Mouse (Mus musculus) thymus, postnatal 4 days (tissue): ENCODE data around the gene Thap3.

Experiments
- DNase-seq: peaks from one replicate; pipeline ENCODE4 v3.0.0; 2021

Gene Thap3

DNA sequence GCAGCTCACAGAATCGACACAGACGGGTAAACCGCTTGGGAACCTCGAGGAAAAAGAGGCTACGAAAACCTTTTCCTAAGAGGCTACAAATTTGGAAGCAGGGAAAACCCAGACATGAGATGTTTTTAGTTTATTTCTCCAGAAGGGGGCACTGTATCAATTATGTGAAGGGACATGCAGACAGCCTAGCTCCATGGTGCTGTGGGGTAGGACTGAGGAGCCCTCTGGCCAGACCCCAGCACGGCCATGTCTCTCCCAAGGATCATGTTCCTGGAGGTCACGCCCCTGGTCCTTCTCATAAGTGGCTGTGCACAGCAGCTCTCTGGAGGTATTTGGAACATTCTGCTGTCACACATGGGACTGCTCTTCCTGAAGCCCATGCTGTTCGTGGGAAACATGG, 8.1 kb downstream of the Thap3 start:
- no peak for DNase-seq

GRCm38 (mm10) chr4:151977748-151978147, 11.0 kb downstream of the Thap3 start:
- DNase-seq: peak; percentile 94

DNA sequence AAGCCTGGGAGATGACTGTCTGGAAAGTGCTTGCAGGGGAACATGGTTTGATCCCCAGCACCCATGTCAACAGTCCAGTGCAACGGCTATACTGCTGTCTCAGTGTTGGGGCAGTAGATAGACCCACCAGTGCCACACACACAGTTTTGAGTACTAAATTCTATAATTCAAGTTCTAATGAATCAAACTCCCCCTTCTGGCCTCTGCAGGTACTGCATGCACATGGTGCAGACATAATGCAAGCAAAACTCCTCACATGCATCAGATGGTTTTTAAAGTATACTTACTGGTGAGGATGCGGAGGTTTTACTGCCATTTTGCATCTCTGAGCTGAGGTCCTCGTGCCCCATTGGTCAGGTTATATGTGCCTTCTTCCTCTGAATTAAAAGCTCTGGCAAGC, 13.4 kb downstream of the Thap3 start:
- peak; percentile 81 for DNase-seq

DNA sequence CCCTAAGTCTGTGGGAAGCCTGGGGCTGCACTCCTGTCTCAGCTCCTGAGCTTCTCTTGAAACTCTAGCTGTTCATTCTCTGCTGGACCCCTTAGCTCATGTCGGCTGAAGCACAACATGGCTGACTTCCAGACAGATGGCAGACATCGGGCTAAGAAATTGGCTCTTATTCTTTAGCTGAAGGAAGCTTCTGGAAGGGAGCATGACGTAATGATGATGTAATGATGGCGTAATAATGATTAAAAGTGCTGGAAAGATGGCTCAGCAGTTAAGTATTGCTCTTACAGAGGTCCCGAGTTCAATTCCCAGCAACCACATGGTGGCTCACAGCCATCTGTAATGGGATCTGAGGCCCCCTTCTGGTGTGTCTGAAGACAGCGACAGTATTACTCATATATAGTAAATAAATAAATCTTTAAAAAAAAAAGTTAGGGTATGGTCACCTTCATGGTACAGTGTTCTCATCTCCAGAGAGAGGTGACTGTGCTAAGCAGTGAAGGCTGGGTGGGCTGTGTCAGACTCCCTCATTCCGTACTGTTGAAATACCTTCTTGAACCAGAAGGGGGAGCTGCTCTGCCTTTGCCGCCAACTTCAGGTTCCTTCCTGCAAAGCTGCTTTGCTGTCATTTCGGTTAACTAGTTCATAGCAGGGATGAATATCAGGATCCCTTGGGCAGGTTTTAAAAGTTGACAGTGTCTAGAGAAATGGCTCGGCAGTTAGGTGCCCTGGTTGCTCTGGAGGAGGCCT, 16.4 kb downstream of the Thap3 start:
- DNase-seq: peak; percentile 53

- no peak for DNase-seq
These were observed 20.4 kb downstream of the Thap3 start for GRCm38 (mm10) chr4:151968204-151968921.

DNA sequence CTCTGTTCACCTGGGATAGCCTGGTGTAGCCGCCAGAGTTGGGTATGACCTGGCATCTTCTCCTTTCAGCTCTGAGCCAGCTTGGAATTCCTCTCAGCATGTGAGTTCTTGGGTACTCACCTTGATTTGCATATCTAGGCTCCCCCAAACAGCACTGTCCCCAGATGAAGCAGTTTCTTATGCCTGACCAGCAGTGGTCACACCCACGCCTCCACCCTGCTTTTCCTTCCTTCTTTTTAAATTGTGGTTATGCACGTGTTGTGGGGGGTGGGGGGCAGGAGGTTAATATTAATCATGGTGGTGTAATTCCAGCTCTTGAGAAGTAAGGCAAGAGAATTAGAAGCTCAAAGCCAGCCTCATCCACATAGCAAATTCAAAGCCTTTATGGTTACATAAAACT, 26.0 kb downstream of the Thap3 start:
- DNase-seq: no peak

DNA sequence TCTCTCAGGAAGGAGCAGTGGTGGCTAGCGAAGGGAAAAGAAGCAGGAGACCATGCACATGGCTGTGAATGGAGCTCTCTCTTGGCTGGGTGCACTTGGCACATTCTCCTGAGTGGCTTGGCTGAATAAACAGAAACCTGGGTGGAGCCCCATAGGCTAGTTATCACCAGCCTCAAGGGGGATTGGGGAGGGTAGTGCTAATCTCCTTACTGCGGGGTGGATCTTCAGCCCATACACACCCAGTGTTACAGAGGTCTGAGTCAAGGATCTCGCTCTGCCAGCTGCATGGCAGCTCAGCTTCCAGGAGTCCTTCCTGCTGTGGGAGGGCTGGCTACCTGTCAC, 28.3 kb downstream of the Thap3 start:
- DNase-seq: no peak

- DNase-seq: no peak
These were observed 28.8 kb downstream of the Thap3 start for GRCm38 (mm10) chr4:151959849-151960512.

- no peak for DNase-seq
These were observed 31.0 kb downstream of the Thap3 start for GRCm38 (mm10) chr4:151957584-151958315.

DNA sequence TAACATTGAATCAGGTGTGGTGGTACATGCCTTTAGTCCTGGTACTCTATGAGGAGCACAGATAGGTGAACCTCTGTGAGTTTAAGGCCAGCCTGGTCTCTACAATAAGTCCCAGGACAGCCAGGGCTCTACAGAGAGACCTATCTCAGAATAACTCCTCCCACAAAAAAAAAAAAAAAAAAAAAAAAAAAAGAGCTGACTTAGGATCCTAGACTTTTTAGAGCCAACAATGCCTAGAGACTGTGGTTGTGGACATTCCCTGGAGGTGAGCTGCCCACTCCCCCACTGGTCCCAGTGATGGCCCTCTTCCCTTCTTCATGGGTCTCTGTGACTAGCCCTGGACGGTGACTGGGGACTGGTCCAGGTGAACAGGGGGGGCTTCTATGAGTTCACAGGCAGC, 33.0 kb downstream of the Thap3 start:
- no peak for DNase-seq

DNA sequence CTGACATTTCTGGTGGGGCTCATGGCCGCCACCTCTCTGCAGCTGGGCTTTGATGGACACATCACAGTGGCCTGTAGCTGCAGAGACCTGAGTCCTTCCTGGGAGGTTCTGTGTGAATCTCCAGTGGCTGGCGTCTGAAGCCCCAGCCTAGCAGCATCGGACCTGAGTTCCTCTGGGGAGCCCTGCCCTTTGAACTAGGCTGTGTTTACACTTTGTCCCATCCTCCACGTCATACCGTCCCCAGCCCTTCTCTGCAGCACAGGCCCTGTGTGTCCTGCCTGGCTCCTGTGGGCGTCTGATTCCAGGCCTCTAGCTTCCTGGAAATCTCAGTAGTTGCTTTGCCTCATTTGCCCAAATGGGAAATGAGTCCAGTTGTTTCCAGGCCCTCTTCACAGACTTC, 35.6 kb downstream of the Thap3 start:
- DNase-seq: no peak

DNA sequence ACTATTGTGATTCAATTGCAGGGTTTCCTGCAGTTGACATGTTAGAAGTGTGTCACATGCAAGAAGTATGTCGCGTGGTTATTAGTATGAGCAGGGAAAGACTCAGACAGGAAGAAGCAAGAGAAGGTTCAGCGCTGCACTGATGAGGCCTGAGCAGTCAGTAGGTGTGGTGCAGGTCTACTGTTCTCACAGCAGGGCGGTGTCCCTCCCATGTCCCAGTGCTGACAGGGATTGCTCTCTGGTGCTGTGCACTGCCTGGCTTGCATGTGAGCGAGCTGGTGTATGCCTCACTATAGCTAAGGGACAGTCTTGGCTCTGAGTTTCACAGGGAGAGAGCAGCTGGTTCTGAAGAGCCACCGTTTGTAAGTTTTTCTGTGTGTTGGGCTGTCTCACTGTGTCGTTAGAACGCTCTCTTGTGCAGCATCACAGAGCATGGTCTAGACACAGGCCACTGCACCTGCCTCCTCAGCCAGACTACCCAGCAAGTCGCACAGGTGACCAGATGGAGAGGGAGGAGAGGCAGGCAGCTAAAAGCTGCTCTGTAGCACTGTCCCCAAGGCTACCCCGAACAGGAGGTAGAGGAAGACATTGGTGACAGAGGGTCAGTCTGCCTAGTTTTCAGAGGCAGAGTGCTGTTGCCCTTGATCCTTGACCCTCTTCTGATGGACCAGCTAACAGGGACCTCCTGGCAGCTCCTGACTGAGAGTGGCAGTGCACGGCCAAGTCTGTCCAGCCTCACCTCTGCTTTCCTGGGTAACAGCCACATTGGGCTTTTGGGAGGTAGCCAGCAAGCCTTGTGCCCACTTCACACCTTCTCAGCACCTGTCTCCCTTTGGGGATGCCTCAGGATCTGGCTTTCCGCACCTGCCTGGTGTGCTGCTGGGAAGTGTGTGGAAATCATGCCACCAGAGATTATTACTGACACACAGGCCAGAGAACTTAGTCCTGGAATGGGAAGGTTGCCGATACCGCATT, 40.0 kb downstream of the Thap3 start:
- no peak for DNase-seq

GRCm38 (mm10) chr4:151946211-151946610, 42.6 kb downstream of the Thap3 start:
- no peak for DNase-seq

- no peak for DNase-seq
These were observed 50.7 kb downstream of the Thap3 start for GRCm38 (mm10) chr4:151938089-151938488.

- DNase-seq: no peak
These were observed 51.4 kb downstream of the Thap3 start for GRCm38 (mm10) chr4:151937441-151937840.

GRCm38 (mm10) chr4:151934215-151934572, 54.6 kb downstream of the Thap3 start:
- DNase-seq: no peak

- peak; percentile 95 for DNase-seq
These were observed 55.1 kb downstream of the Thap3 start, which contains the start of gene Dnajc11 for GRCm38 (mm10) chr4:151933505-151934214. TSS of gene Dnajc11 (plus strand) at chr4:151933691.
